Mouse (Mus musculus) liver, embryonic 14.5 days (tissue): ENCODE data around the gene Sorcs3. TPM values are rescaled to one million over a fixed set of nuclear protein-coding genes. Genes with fewer than 3 reads are reported as not detected.

ENCODE experiments used
- ATAC-seq: fragments of 200-750 bp; cut with Nextera tagmentation; 2 replicates; pipeline ENCODE4 v1.8.0; 2017; ENCODE audit warnings: moderate number of reproducible peaks, mild to moderate bottlenecking, moderate library complexity; ENCODE audit not compliant: insufficient read depth
- DNase-seq, 3 experiments: peaks; one replicate each; pipeline ENCODE4 v3.0.0-alpha.2; 2012 to 2013; ENCODE audit warnings: low read depth in 3 of 3, low spot score in 3 of 3
- H3K27ac ChIP-seq: fragments of 300-500 bp; sonication (generic); 2 replicates; pipeline ENCODE4 v1.5.1; 2014; ENCODE audit warnings: moderate library complexity, mild to moderate bottlenecking, control low read depth, inconsistent platforms
- H3K27me3 ChIP-seq: fragments of 300-500 bp; sonication (generic); 2 replicates; pipeline ENCODE4 v1.6.1; 2014; ENCODE audit warnings: mild to moderate bottlenecking, low read length, moderate library complexity; ENCODE audit not compliant: control insufficient read depth, insufficient read depth
- H3K36me3 ChIP-seq: fragments of 300-500 bp; sonication (generic); replicated peaks from 2 replicates; pipeline ENCODE4 v1.6.1; 2014; ENCODE audit warnings: low read depth; ENCODE audit not compliant: control insufficient read depth, insufficient read depth
- H3K4me1 ChIP-seq, 2 experiments: fragments of 200-500 bp in 1 of 2; fragments of 300-500 bp in 1 of 2; sonication (generic) in 1 of 2; replicated peaks; 2 replicates each; pipeline ENCODE4 v1.6.1; 2012 to 2014; ENCODE audit warnings: antibody characterized with exemption in 1 of 2, inconsistent platforms in 1 of 2, low read length in 1 of 2; ENCODE audit not compliant: control insufficient read depth in 2 of 2, insufficient read depth in 2 of 2
- H3K4me2 ChIP-seq: fragments of 300-500 bp; sonication (generic); 2 replicates; pipeline ENCODE4 v1.6.1; 2014; ENCODE audit warnings: low read depth, mild to moderate bottlenecking, control low read depth, moderate library complexity
- H3K4me3 ChIP-seq, 2 experiments: fragments of 200-500 bp in 1 of 2; fragments of 300-500 bp in 1 of 2; sonication (generic) in 1 of 2; 2 replicates each; pipeline ENCODE4 v1.5.1; 2012 to 2014; ENCODE audit warnings: low read depth in 2 of 2, low read length in 2 of 2, mild to moderate bottlenecking in 2 of 2, control low read depth in 1 of 2, inconsistent platforms in 1 of 2, moderate library complexity in 1 of 2; ENCODE audit not compliant: insufficient read depth in 1 of 2
- H3K9ac ChIP-seq: fragments of 300-500 bp; sonication (generic); replicated peaks from 2 replicates; pipeline ENCODE4 v1.6.1; 2014; ENCODE audit warnings: mild to moderate bottlenecking, control low read depth, moderate library complexity
- H3K9me3 ChIP-seq: fragments of 300-500 bp; sonication (generic); 2 replicates; pipeline ENCODE4 v1.6.1; 2016; ENCODE audit warnings: low read length, mixed read lengths; ENCODE audit not compliant: control insufficient read depth
- CTCF ChIP-seq: IDR thresholded peaks from 2 replicates; pipeline ENCODE4 v1.5.1; 2016; ENCODE audit warnings: antibody characterized with exemption, low read depth, control low read depth
- EP300 ChIP-seq: IDR thresholded peaks from 2 replicates; pipeline ENCODE4 v1.6.1; 2016; ENCODE audit warnings: antibody characterized with exemption, low read depth
- WGBS: fragments of 180-500 bp; shearing (Covaris S2); extraction: QIAGEN DNeasy Blood & Tissue Kit; methylation state at CpG from one replicate; pipeline ENCODE4 v1.1.7; 2014; ENCODE audit not compliant: insufficient replicate concordance; 5-methylcytosine and 5-hydroxymethylcytosine counted together
- polyA plus RNA-seq, 2 experiments: library from polyadenylated mRNA; depleted of rRNA in 1 of 2; stranded (reverse) in 1 of 2; unstranded in 1 of 2; fragments of >200 nt; fragmentation: Nextera tagmentation in 1 of 2; extraction: Ambion mirVana in 1 of 2; gene quantifications; 2 replicates each; pipeline versions ENCODE4 v1.2.1 to v1.2.3; 2012 to 2014

Gene Sorcs3
- polyA plus RNA-seq, 2 experiments = 0.04 to 0.09 TPM

DNA sequence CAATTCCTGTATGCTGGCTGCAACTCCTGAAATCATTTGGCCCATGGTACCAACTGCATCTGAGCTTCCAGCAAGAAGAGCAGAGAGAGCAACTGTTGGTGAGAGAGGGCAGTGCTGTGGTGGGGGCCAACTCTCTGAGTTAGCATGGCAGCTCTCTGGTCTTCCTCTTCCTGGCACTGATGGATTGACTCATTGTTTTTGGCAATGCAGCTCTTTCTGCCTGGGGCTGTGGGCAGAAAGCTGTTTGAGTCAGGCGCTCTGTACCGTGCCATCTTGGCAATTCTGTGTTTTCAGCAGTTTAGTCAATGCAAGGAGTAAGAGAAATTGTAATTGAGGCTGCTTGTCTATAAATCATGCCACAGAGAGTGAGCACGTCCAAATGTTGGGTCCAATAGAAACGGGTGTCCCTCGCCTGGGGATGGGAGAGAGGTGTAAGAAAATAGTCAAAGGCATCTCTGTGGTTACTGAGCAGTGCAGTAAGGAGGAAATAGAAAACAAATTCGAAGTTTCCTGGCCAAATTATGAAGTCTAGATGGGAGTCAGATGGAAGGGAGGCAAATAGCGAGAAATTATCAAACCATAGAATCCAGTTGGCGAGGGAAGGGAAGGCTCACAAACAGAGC lies 379.2 kb downstream of the Sorcs3 start:
- Histone ChIP-seq H3K36me3 (no peaks in the 10 kb centered on the region), H3K4me1 (no peaks in the 10 kb centered on the region), H3K4me3 (no peak overlapping the region), H3K4me2 (no peak overlapping the region), H3K27me3 (no peaks in the 10 kb centered on the region), H3K9ac (no peak overlapping the region), H3K9me3 (no peaks in the 10 kb centered on the region), H3K27ac (no peak overlapping the region)
- WGBS = 49% methylated on average over 8 of the region's 8 CpGs
- TF ChIP-seq CTCF = no peak
- no peak for TF ChIP-seq EP300
- no peak for DNase-seq
- no peak for ATAC-seq

DNA sequence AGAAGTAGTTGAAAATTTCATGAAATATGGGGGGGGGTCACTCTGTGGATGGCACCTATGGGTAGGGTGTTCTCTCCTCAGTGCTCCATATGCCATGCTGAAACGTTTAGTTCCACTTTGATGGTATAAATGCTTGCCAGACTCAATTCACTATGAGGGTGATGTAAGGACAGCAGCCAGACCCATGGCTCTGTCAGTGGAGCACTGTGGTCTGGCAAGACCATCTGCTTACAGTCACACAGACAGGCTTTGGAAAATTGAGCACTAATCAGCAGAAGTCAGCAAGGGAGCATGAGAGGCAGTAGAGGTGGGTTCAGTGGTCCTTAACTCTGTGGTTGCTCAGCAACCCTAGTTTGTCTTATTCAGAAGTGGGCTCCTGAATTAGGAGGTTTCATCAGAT lies 411.1 kb downstream of the Sorcs3 start:
- DNase-seq (no peak), ATAC-seq (no peak)
- TF ChIP-seq EP300 (no peak), CTCF (no peak)
- 30% methylated on average over 1 of the region's 1 CpGs for WGBS
- H3K4me1 ChIP-seq = no peaks in the 10 kb centered on the region
- no peaks in the 10 kb centered on the region for H3K36me3 ChIP-seq
- H3K27me3 ChIP-seq = no peaks in the 10 kb centered on the region
- H3K4me3 ChIP-seq = no peak overlapping the region
- no peak overlapping the region for H3K27ac ChIP-seq
- H3K9me3 ChIP-seq = no peaks in the 10 kb centered on the region
- no peak overlapping the region for H3K9ac ChIP-seq
- no peak overlapping the region for H3K4me2 ChIP-seq

DNA sequence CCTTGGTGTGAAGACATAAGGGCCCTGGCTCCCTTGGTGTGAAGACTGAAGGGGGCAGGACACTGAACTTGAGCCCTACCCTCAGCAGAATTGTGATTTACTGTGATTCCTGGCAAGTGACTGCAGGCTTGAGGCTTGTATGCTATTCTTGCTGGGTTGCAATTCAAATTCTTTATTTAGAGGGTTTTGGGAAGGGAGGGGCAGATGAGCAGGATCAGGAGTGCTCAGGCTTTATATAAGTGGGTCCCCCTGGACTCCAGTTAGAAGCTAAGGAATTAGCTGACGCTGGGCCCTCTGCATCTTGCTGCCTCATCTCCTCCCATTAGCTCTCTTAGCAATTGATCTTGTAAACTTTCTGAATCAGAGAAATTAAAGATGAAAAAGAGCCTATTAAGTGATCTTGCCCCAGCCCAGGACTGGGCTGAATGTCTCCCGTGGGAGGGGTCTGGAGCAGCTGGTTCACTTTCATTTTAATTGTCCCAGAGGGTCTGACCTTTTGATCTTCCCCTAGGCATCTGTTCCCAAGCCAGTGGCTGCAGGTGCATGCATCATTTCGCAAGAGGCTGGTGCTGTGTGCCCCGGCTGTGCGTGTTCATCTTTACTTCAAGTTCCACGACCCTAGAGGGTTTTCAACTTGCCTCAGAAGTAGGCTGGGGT lies 425.0 kb downstream of the Sorcs3 start:
- Histone ChIP-seq H3K4me1 (no peaks in the 10 kb centered on the region), H3K9ac (no peak overlapping the region), H3K4me3 (no peak overlapping the region), H3K9me3 (no peaks in the 10 kb centered on the region), H3K27ac (no peak overlapping the region), H3K36me3 (no peaks in the 10 kb centered on the region), H3K27me3 (no peaks in the 10 kb centered on the region), H3K4me2 (no peak overlapping the region)
- DNase-seq (no peak), ATAC-seq (no peak)
- no peak for TF ChIP-seq EP300
- no peak for TF ChIP-seq CTCF
- WGBS = 45% methylated on average over 6 of the region's 6 CpGs

DNA sequence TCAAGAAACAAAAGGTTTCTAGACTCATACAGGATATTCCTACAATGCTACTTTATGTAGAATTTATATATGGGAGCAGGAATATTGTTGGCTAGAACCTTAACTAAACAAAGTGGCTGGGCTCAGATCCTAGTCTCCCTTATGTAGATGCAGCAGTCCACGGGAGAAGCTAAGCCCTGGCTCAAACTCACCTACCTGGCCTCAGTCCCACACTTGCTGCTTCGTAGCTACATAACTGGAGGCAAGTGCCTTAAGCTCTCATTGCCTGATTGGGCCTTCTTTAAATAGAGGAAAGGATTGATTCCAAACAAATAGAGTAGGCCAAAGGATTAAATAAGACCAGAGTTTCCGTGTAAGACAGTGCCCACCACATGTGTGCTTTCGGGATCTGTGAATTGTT lies 436.7 kb downstream of the Sorcs3 start:
- Histone ChIP-seq H3K4me2 (no peak overlapping the region), H3K27me3 (no peaks in the 10 kb centered on the region), H3K4me3 (no peak overlapping the region), H3K9me3 (no peaks in the 10 kb centered on the region), H3K36me3 (no peaks in the 10 kb centered on the region), H3K9ac (no peak overlapping the region), H3K27ac (no peak overlapping the region), H3K4me1 (no peaks in the 10 kb centered on the region)
- TF ChIP-seq CTCF (no peak), EP300 (no peak)
- WGBS = 54% methylated on average over 4 of the region's 4 CpGs
- no peak for DNase-seq
- ATAC-seq = no peak

GRCm38 (mm10) chr19:48649941-48650340 lies 444.1 kb downstream of the Sorcs3 start:
- Histone ChIP-seq H3K27ac (no peak overlapping the region), H3K36me3 (no peaks in the 10 kb centered on the region), H3K9me3 (no peaks in the 10 kb centered on the region), H3K4me1 (0 out of 4 replicates have a peak, but pooled peaks cover 0 to 1% of the 10 kb centered on the region in 2 experiments), H3K4me2 (no peak overlapping the region), H3K27me3 (no peaks in the 10 kb centered on the region), H3K4me3 (no peak overlapping the region), H3K9ac (no peak overlapping the region)
- TF ChIP-seq EP300 = no peak
- no peak for TF ChIP-seq CTCF
- ATAC-seq (no peak), DNase-seq (no peak)
- 48% methylated on average over 2 of the region's 2 CpGs for WGBS
